Mouse (Mus musculus): ENCODE measurements around the gene Plac8. TPM values are rescaled to one million over a fixed set of nuclear protein-coding genes. Genes with fewer than 3 reads are reported as not detected.
A peak's percentile ranks its signal among the peaks of the same experiment; 100 is the strongest.

The Plac8 gene
- polyA plus RNA-seq, 1 experiment from 2014 or later: 159 TPM

GRCm38 (mm10) chr5:100570716-100571115 lies 1.3 kb downstream of the Plac8 start:
- H3K4me1 ChIP-seq (ENCODE audit: control insufficient read depth, insufficient read depth, low read length): peaks cover 26% of the 10 kb centered on the region
- H3K27ac ChIP-seq (ENCODE audit: low read length): peak overlapping the region; percentile 66
- H3K36me3 ChIP-seq (ENCODE audit: control insufficient read depth, insufficient read depth, low read length): no peaks in the 10 kb centered on the region
- H3K9ac ChIP-seq (replicated peaks; ENCODE audit: low read depth, low read length): no peak overlapping the region
- H3K4me3 ChIP-seq (ENCODE audit: low read depth, low read length): peak overlapping the region; percentile 22
- H3K27me3 ChIP-seq (ENCODE audit: control insufficient read depth, insufficient read depth, low read length): no peaks in the 10 kb centered on the region
- ATAC-seq (ENCODE audit: insufficient number of reproducible peaks, insufficient read depth, low FRiP score, low read depth): no peak
- 10% methylated on average over 8 of the region's 8 CpGs for WGBS
- peak overlapping the region; percentile 37 for H3K4me2 ChIP-seq (replicated peaks; ENCODE audit: low read depth, low read length)
- H3K9me3 ChIP-seq (ENCODE audit: control insufficient read depth, low read depth, low read length): no peaks in the 10 kb centered on the region

- 62% methylated on average over 13 of the region's 13 CpGs for WGBS
- no peaks in the 10 kb centered on the region for H3K9me3 ChIP-seq (ENCODE audit: control insufficient read depth, low read depth, low read length)
- peak overlapping the region; percentile 22 for H3K4me3 ChIP-seq (ENCODE audit: low read depth, low read length)
- peak overlapping the region; percentile 66; the same call in 1 of the 2 replicates for H3K27ac ChIP-seq (ENCODE audit: low read length)
- H3K36me3 ChIP-seq (ENCODE audit: control insufficient read depth, insufficient read depth, low read length): no peaks in the 10 kb centered on the region
- H3K4me1 ChIP-seq (ENCODE audit: control insufficient read depth, insufficient read depth, low read length): peaks cover 26% of the 10 kb centered on the region
- no peak overlapping the region for H3K9ac ChIP-seq (replicated peaks; ENCODE audit: low read depth, low read length)
- H3K27me3 ChIP-seq (ENCODE audit: control insufficient read depth, insufficient read depth, low read length): no peaks in the 10 kb centered on the region
- ATAC-seq (ENCODE audit: insufficient number of reproducible peaks, insufficient read depth, low FRiP score, low read depth): no peak
- peak overlapping the region; percentile 37 for H3K4me2 ChIP-seq (replicated peaks; ENCODE audit: low read depth, low read length)
Observed at GRCm38 (mm10) chr5:100569997-100570595, 1.9 kb downstream of the Plac8 start.

GRCm38 (mm10) chr5:100569250-100569934 lies 2.7 kb downstream of the Plac8 start:
- Histone ChIP-seq H3K36me3 (ENCODE audit: control insufficient read depth, insufficient read depth, low read length) (no peaks in the 10 kb centered on the region), H3K9ac (replicated peaks; ENCODE audit: low read depth, low read length) (no peak overlapping the region), H3K4me3 (ENCODE audit: low read depth, low read length) (no peak overlapping the region), H3K4me2 (replicated peaks; ENCODE audit: low read depth, low read length) (peak overlapping the region; percentile 25; the same call in 1 of the 2 replicates), H3K27ac (ENCODE audit: low read length) (no peak overlapping the region), H3K9me3 (ENCODE audit: control insufficient read depth, low read depth, low read length) (no peaks in the 10 kb centered on the region), H3K27me3 (ENCODE audit: control insufficient read depth, insufficient read depth, low read length) (no peaks in the 10 kb centered on the region), H3K4me1 (ENCODE audit: control insufficient read depth, insufficient read depth, low read length) (peaks cover 26% of the 10 kb centered on the region)
- ATAC-seq (ENCODE audit: insufficient number of reproducible peaks, insufficient read depth, low FRiP score, low read depth): no peak
- 76% methylated on average over 18 of the region's 18 CpGs for WGBS

GRCm38 (mm10) chr5:100568802-100569201 lies 3.2 kb downstream of the Plac8 start:
- Histone ChIP-seq H3K4me3 (ENCODE audit: low read depth, low read length) (no peak overlapping the region), H3K9ac (replicated peaks; ENCODE audit: low read depth, low read length) (no peak overlapping the region), H3K36me3 (ENCODE audit: control insufficient read depth, insufficient read depth, low read length) (no peaks in the 10 kb centered on the region), H3K9me3 (ENCODE audit: control insufficient read depth, low read depth, low read length) (no peaks in the 10 kb centered on the region), H3K27ac (ENCODE audit: low read length) (no peak overlapping the region), H3K4me1 (ENCODE audit: control insufficient read depth, insufficient read depth, low read length) (peaks cover 26% of the 10 kb centered on the region), H3K27me3 (ENCODE audit: control insufficient read depth, insufficient read depth, low read length) (no peaks in the 10 kb centered on the region), H3K4me2 (replicated peaks; ENCODE audit: low read depth, low read length) (no peak overlapping the region)
- no peak for ATAC-seq (ENCODE audit: insufficient number of reproducible peaks, insufficient read depth, low FRiP score, low read depth)
- 74% methylated on average over 3 of the region's 3 CpGs for WGBS

- 49% methylated on average over 8 of the region's 8 CpGs for WGBS
- no peak overlapping the region for H3K4me2 ChIP-seq (replicated peaks; ENCODE audit: low read depth, low read length)
Observed at GRCm38 (mm10) chr5:100568177-100568576, 3.9 kb downstream of the Plac8 start.

GRCm38 (mm10) chr5:100567258-100568032 lies 4.6 kb downstream of the Plac8 start:
- Histone ChIP-seq H3K27ac (ENCODE audit: low read length) (peak overlapping the region; percentile 7; the same call in 1 of the 2 replicates), H3K4me3 (ENCODE audit: low read depth, low read length) (no peak overlapping the region), H3K9me3 (ENCODE audit: control insufficient read depth, low read depth, low read length) (no peaks in the 10 kb centered on the region), H3K27me3 (ENCODE audit: control insufficient read depth, insufficient read depth, low read length) (no peaks in the 10 kb centered on the region), H3K4me1 (ENCODE audit: control insufficient read depth, insufficient read depth, low read length) (peaks cover 26% of the 10 kb centered on the region), H3K4me2 (replicated peaks; ENCODE audit: low read depth, low read length) (peak overlapping the region; percentile 22; the same call in 1 of the 2 replicates), H3K36me3 (ENCODE audit: control insufficient read depth, insufficient read depth, low read length) (no peaks in the 10 kb centered on the region), H3K9ac (replicated peaks; ENCODE audit: low read depth, low read length) (no peak overlapping the region)
- peak; percentile 23; the same call in 1 of the 2 replicates for ATAC-seq (ENCODE audit: insufficient number of reproducible peaks, insufficient read depth, low FRiP score, low read depth)
- WGBS: 36% methylated on average over 13 of the region's 13 CpGs

More at GRCm38 (mm10) chr5:100568177-100568576, 3.9 kb downstream of the Plac8 start:
- Histone ChIP-seq H3K4me3 (ENCODE audit: low read depth, low read length) (no peak overlapping the region), H3K9ac (replicated peaks; ENCODE audit: low read depth, low read length) (no peak overlapping the region), H3K27ac (ENCODE audit: low read length) (peak overlapping the region; percentile 1; the same call in 1 of the 2 replicates), H3K9me3 (ENCODE audit: control insufficient read depth, low read depth, low read length) (no peaks in the 10 kb centered on the region), H3K4me1 (ENCODE audit: control insufficient read depth, insufficient read depth, low read length) (peaks cover 26% of the 10 kb centered on the region), H3K27me3 (ENCODE audit: control insufficient read depth, insufficient read depth, low read length) (no peaks in the 10 kb centered on the region), H3K36me3 (ENCODE audit: control insufficient read depth, insufficient read depth, low read length) (no peaks in the 10 kb centered on the region)
- no peak; the same call in 1 of the 2 replicates for ATAC-seq (ENCODE audit: insufficient number of reproducible peaks, insufficient read depth, low FRiP score, low read depth)

GRCm38 (mm10) chr5:100566798-100567197 lies 5.2 kb downstream of the Plac8 start:
- Histone ChIP-seq H3K9ac (replicated peaks; ENCODE audit: low read depth, low read length) (no peak overlapping the region), H3K27me3 (ENCODE audit: control insufficient read depth, insufficient read depth, low read length) (no peaks in the 10 kb centered on the region), H3K4me1 (ENCODE audit: control insufficient read depth, insufficient read depth, low read length) (peaks cover 26% of the 10 kb centered on the region), H3K27ac (ENCODE audit: low read length) (no peak overlapping the region), H3K4me2 (replicated peaks; ENCODE audit: low read depth, low read length) (no peak overlapping the region), H3K36me3 (ENCODE audit: control insufficient read depth, insufficient read depth, low read length) (no peaks in the 10 kb centered on the region), H3K9me3 (ENCODE audit: control insufficient read depth, low read depth, low read length) (no peaks in the 10 kb centered on the region), H3K4me3 (ENCODE audit: low read depth, low read length) (no peak overlapping the region)
- no peak for ATAC-seq (ENCODE audit: insufficient number of reproducible peaks, insufficient read depth, low FRiP score, low read depth)
- WGBS: 75% methylated on average over 2 of the region's 2 CpGs

- H3K27me3 ChIP-seq (ENCODE audit: control insufficient read depth, insufficient read depth, low read length): no peaks in the 10 kb centered on the region
- no peak for ATAC-seq (ENCODE audit: insufficient number of reproducible peaks, insufficient read depth, low FRiP score, low read depth)
- H3K9me3 ChIP-seq (ENCODE audit: control insufficient read depth, low read depth, low read length): no peaks in the 10 kb centered on the region
- H3K27ac ChIP-seq (ENCODE audit: low read length): no peak overlapping the region
- H3K36me3 ChIP-seq (ENCODE audit: control insufficient read depth, insufficient read depth, low read length): no peaks in the 10 kb centered on the region
- WGBS: 83% methylated on average over 9 of the region's 9 CpGs
- peaks cover 9% of the 10 kb centered on the region for H3K4me1 ChIP-seq (ENCODE audit: control insufficient read depth, insufficient read depth, low read length)
- H3K4me3 ChIP-seq (ENCODE audit: low read depth, low read length): no peak overlapping the region
- H3K9ac ChIP-seq (replicated peaks; ENCODE audit: low read depth, low read length): no peak overlapping the region
- no peak overlapping the region for H3K4me2 ChIP-seq (replicated peaks; ENCODE audit: low read depth, low read length)
Observed at GRCm38 (mm10) chr5:100562702-100563101, 9.3 kb downstream of the Plac8 start.
